Mouse (Mus musculus) induced T-regulatory cell, adult 2 months (primary cell): ENCODE data around the gene Tdp1.

Source experiments
- DNase-seq: peaks from one replicate; pipeline ENCODE4 v3.0.0-alpha.2; 2012; ENCODE audit warnings: low read depth

Gene Tdp1

GRCm38 (mm10) chr12:100001246-100001645 is 116.9 kb downstream of the Tdp1 start:
- DNase-seq, result no peak

GRCm38 (mm10) chr12:100001910-100002309 is 117.6 kb downstream of the Tdp1 start:
- no peak for DNase-seq

- no peak for DNase-seq
Measured at GRCm38 (mm10) chr12:100002914-100003587, 118.7 kb downstream of the Tdp1 start.
